Mouse (Mus musculus) left cerebral cortex, postnatal 4 days (tissue): ENCODE data around the gene Gm1993. TPM values are rescaled to one million over a fixed set of nuclear protein-coding genes. Genes with fewer than 3 reads are reported as not detected.
"Not testable (repeated sequence)": the region's sequence is repeated elsewhere in the genome, so short reads cannot be mapped to it uniquely, and the experiment has no call there.

ENCODE experiments used
- DNase-seq: peaks from one replicate; pipeline ENCODE4 v3.0.0-alpha.2; 2022
- intact Hi-C: fragments of 180-260 bp; cut with DNase I; formaldehyde crosslinking; loops from one replicate; pipeline ENCODE4 v1.15.1; 2025
- total RNA-seq, 2 experiments: library from RNA; stranded (reverse); gene quantifications; 2 replicates each; pipeline ENCODE4 v1.2.3; 2021

Gene Gm1993
- not detected for total RNA-seq

DNA sequence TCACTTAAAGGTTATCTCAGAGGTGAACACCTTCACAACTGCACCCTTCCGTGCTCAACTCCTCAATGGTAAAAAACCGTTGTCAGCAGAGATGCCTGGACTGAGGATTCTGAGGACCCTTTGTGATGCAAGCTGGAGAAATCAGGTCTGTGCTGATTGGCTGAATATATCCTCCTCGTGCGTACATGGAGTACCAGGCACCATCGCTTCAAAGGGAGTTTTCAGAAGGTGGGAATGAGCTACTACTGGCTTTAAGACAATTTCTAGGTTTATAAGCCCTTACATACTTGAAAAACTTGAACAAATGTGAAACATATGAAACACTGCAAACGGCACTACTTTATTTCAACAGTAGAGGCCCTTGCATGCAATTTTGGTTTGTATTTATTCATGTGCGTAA, at the start of gene Gm1993:
TSS of gene Gm1993 (minus strand) at position 101 of the 400 bp plus-strand sequence.
- DNase-seq, intact Hi-C loops: not testable (repeated sequence)
